Mouse (Mus musculus) A20 (cell line): ENCODE data around the gene Hoxc10.

Experiments used
- DNase-seq: peaks from one replicate; pipeline ENCODE4 v3.0.0-alpha.2; 2011; ENCODE audit warnings: low read depth, low spot score

The Hoxc10 gene

GRCm38 (mm10) chr15:102967511-102968397 is 1.2 kb downstream of the Hoxc10 start:
- DNase-seq = no peak

GRCm38 (mm10) chr15:102969296-102969695 is 2.7 kb downstream of the Hoxc10 start:
- DNase-seq = no peak

- peak; percentile 67 for DNase-seq
Measured at GRCm38 (mm10) chr15:102970740-102971139, 4.1 kb downstream of the Hoxc10 start.

- no peak for DNase-seq
Measured at GRCm38 (mm10) chr15:102972254-102972653, 5.7 kb downstream of the Hoxc10 start.

GRCm38 (mm10) chr15:102972753-102973152 is 6.2 kb downstream of the Hoxc10 start:
- DNase-seq = no peak

GRCm38 (mm10) chr15:102975034-102975433 is 8.4 kb downstream of the Hoxc10 start:
- DNase-seq = no peak

GRCm38 (mm10) chr15:102975688-102976111 is 9.1 kb downstream of the Hoxc10 start:
- no peak for DNase-seq

- DNase-seq = no peak
Measured at GRCm38 (mm10) chr15:102976171-102976570, 9.6 kb downstream of the Hoxc10 start, which contains the start of gene Hoxc9. Hoxc9 (plus strand) TSS chr15:102976439.

- no peak for DNase-seq
Measured at GRCm38 (mm10) chr15:102976631-102977422, 10.2 kb downstream of the Hoxc10 start.

- no peak for DNase-seq
Measured at GRCm38 (mm10) chr15:102977423-102977974, 10.9 kb downstream of the Hoxc10 start.

- DNase-seq = peak; percentile 31
Measured at GRCm38 (mm10) chr15:102978615-102979515, 12.3 kb downstream of the Hoxc10 start.

GRCm38 (mm10) chr15:102979936-102980335 is 13.3 kb downstream of the Hoxc10 start:
- DNase-seq = no peak

- no peak for DNase-seq
Measured at GRCm38 (mm10) chr15:102980352-102980751, 13.8 kb downstream of the Hoxc10 start.

- DNase-seq = peak; percentile 54
Measured at GRCm38 (mm10) chr15:102980912-102981311, 14.3 kb downstream of the Hoxc10 start.

GRCm38 (mm10) chr15:102981379-102982288 is 15.0 kb downstream of the Hoxc10 start:
- peak; percentile 76 for DNase-seq

GRCm38 (mm10) chr15:102983716-102984115 is 17.1 kb downstream of the Hoxc10 start:
- no peak for DNase-seq

GRCm38 (mm10) chr15:102984521-102984920 is 17.9 kb downstream of the Hoxc10 start:
- no peak for DNase-seq

- no peak for DNase-seq
Measured at GRCm38 (mm10) chr15:102984925-102985324, 18.3 kb downstream of the Hoxc10 start.

GRCm38 (mm10) chr15:102987124-102987833 is 20.7 kb downstream of the Hoxc10 start:
- DNase-seq = peak; percentile 76
